Mouse (Mus musculus): ENCODE data around the gene Ipo13. TPM values are rescaled to one million over a fixed set of nuclear protein-coding genes. Genes with fewer than 3 reads are reported as not detected.

Gene Ipo13
- polyA plus RNA-seq, 1 experiment = 207 TPM

DNA sequence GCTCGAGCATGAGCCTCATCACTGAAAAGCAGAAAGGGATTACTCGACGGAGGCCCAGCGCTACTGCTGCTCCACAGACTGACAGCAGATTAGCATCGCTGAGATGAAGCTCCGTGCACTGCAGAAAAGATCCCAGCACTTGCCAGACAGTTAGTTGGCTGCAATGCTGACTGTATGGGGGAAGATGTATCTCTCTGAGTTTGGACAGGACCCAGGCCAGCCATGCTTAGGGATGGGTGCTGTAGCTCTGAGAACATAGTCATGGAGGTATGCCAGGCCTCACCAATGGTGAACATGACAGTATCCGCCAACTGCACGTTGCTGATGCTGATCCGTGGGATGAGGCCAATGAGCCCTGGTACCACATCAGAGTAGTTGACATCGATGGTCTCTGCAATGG lies 10.7 kb downstream of the Ipo13 start:
- Histone ChIP-seq H3K27ac (ENCODE audit: control insufficient read depth, insufficient read depth, low read depth, low read length) (no peak overlapping the region; the same call in 1 of the 2 replicates), H3K27me3 (ENCODE audit: control insufficient read depth, insufficient read depth, low read length) (no peaks in the 10 kb centered on the region), H3K4me1 (ENCODE audit: control insufficient read depth, insufficient read depth, low read length) (peaks cover 2% of the 10 kb centered on the region; the same call in 1 of the 2 replicates), H3K36me3 (ENCODE audit: control insufficient read depth, insufficient read depth, low read length) (peaks cover 4% of the 10 kb centered on the region; the same call in 1 of the 2 replicates), H3K4me3 (ENCODE audit: control insufficient read depth, low read depth, low read length) (peak overlapping the region; percentile 53)
- TF ChIP-seq CTCF (IDR thresholded peaks at IDR 0.05; ENCODE audit: control insufficient read depth, insufficient read depth, insufficient replicate concordance, low read depth, low read length) = no peak
- no peak for TF ChIP-seq POLR2A (IDR thresholded peaks at IDR 0.05; ENCODE audit: control insufficient read depth, low read depth, low read length)

DNA sequence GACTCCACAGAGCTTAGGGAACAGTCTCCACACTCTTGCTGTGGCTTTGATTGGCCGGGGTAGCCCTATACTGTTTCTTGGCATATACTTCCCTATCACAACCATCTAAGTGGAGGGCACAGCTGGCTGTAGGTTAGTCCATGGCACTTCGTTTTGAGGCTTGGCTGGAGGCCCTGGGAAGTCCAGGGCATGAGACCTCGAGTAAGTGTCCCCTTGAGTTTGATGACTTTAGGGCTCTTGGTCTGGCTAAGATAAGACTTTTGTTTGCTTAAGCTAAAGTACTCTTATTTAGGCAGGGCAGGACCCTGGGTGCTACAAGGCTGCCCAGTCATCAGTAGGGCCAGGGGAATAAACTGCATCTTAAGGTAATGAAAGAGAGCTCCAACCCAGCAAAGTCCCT lies 16.7 kb downstream of the Ipo13 start:
- Histone ChIP-seq H3K4me3 (ENCODE audit: control insufficient read depth, low read depth, low read length) (no peak overlapping the region), H3K36me3 (ENCODE audit: control insufficient read depth, insufficient read depth, low read length) (peaks cover 3% of the 10 kb centered on the region; the same call in 1 of the 2 replicates), H3K4me1 (ENCODE audit: control insufficient read depth, insufficient read depth, low read length) (no peaks in the 10 kb centered on the region), H3K27me3 (ENCODE audit: control insufficient read depth, insufficient read depth, low read length) (no peaks in the 10 kb centered on the region), H3K27ac (ENCODE audit: control insufficient read depth, insufficient read depth, low read depth, low read length) (no peak overlapping the region)
- TF ChIP-seq POLR2A (IDR thresholded peaks at IDR 0.05; ENCODE audit: control insufficient read depth, low read depth, low read length) (no peak), CTCF (IDR thresholded peaks at IDR 0.05; ENCODE audit: control insufficient read depth, insufficient read depth, insufficient replicate concordance, low read depth, low read length) (no peak)

DNA sequence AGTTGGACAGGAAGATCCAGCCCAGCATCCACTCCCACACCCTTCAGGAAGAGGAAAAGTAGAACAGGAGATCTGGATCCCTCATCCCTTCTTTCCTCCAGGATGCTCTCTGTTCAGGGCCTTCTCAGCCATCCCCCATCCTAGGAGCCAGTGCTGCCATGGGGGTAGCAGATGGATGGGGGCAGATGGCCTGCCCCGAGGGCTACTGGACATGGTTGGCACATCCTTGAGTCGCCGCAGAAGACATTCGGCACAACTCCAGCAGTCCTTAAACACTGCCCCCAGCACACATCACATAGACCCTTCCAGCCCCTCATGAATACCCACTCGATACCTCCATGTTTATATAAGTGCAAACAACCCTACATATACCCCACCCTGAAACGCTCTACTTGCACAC lies 18.8 kb downstream of the Ipo13 start:
- peaks cover 3% of the 10 kb centered on the region; the same call in 1 of the 2 replicates for H3K36me3 ChIP-seq (ENCODE audit: control insufficient read depth, insufficient read depth, low read length)
- H3K27me3 ChIP-seq (ENCODE audit: control insufficient read depth, insufficient read depth, low read length) = no peaks in the 10 kb centered on the region
- H3K27ac ChIP-seq (ENCODE audit: control insufficient read depth, insufficient read depth, low read depth, low read length) = no peak overlapping the region
- peaks cover 6% of the 10 kb centered on the region for H3K4me1 ChIP-seq (ENCODE audit: control insufficient read depth, insufficient read depth, low read length)
- H3K4me3 ChIP-seq (ENCODE audit: control insufficient read depth, low read depth, low read length) = no peak overlapping the region
- TF ChIP-seq POLR2A (IDR thresholded peaks at IDR 0.05; ENCODE audit: control insufficient read depth, low read depth, low read length) (no peak), CTCF (IDR thresholded peaks at IDR 0.05; ENCODE audit: control insufficient read depth, insufficient read depth, insufficient replicate concordance, low read depth, low read length) (no peak)

DNA sequence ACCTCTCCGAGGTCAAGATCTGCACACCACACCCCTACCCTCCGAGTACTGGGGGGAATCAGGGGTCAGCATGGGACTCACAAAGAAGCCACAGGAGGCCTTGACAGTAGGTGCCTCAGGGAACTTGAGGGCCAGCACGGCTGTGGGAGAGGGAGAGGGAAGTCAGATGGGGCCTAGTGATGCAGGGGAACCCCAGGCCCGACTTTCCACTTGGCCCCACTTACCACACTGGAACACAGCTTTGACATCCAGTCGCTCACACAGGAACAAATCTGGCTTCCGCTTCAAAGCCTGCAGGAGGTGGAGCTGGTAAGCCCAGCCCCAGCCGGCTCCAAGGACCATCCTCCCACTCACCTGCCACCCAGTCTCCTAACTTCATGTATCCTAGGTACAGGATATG lies 19.5 kb downstream of the Ipo13 start:
- no peak overlapping the region for H3K4me3 ChIP-seq (ENCODE audit: control insufficient read depth, low read depth, low read length)
- peaks cover 6% of the 10 kb centered on the region for H3K4me1 ChIP-seq (ENCODE audit: control insufficient read depth, insufficient read depth, low read length)
- TF ChIP-seq POLR2A (IDR thresholded peaks at IDR 0.05; ENCODE audit: control insufficient read depth, low read depth, low read length) = no peak
- no peak for TF ChIP-seq CTCF (IDR thresholded peaks at IDR 0.05; ENCODE audit: control insufficient read depth, insufficient read depth, insufficient replicate concordance, low read depth, low read length)
- H3K27ac ChIP-seq (ENCODE audit: control insufficient read depth, insufficient read depth, low read depth, low read length) = no peak overlapping the region
- no peaks in the 10 kb centered on the region for H3K27me3 ChIP-seq (ENCODE audit: control insufficient read depth, insufficient read depth, low read length)
- peaks cover 3% of the 10 kb centered on the region; the same call in 1 of the 2 replicates for H3K36me3 ChIP-seq (ENCODE audit: control insufficient read depth, insufficient read depth, low read length)

DNA sequence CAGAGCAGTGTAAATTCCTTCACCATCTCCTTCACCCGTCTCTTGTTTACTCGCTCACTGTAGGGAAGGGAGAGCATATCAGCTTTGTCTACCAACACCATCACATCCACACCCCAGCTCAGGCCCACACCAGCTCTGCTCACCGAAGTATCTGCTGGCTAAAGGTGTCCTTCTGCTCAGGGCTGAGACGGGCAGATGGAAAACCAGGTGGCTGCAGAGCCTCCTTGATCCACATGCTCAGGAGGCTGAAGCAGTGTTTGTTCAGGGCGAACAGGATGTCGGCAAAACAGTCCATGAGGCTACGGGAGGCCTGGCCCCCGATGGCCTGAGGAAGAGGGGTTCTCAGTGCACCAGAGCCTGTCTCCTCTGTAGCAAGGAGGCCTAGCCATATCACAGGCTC lies 20.2 kb downstream of the Ipo13 start:
- H3K4me1 ChIP-seq (ENCODE audit: control insufficient read depth, insufficient read depth, low read length) = peaks cover 9% of the 10 kb centered on the region
- no peak overlapping the region for H3K27ac ChIP-seq (ENCODE audit: control insufficient read depth, insufficient read depth, low read depth, low read length)
- H3K36me3 ChIP-seq (ENCODE audit: control insufficient read depth, insufficient read depth, low read length) = peaks cover 1% of the 10 kb centered on the region; the same call in 1 of the 2 replicates
- no peak overlapping the region for H3K4me3 ChIP-seq (ENCODE audit: control insufficient read depth, low read depth, low read length)
- H3K27me3 ChIP-seq (ENCODE audit: control insufficient read depth, insufficient read depth, low read length) = no peaks in the 10 kb centered on the region
- TF ChIP-seq POLR2A (IDR thresholded peaks at IDR 0.05; ENCODE audit: control insufficient read depth, low read depth, low read length) (no peak), CTCF (IDR thresholded peaks at IDR 0.05; ENCODE audit: control insufficient read depth, insufficient read depth, insufficient replicate concordance, low read depth, low read length) (no peak)

DNA sequence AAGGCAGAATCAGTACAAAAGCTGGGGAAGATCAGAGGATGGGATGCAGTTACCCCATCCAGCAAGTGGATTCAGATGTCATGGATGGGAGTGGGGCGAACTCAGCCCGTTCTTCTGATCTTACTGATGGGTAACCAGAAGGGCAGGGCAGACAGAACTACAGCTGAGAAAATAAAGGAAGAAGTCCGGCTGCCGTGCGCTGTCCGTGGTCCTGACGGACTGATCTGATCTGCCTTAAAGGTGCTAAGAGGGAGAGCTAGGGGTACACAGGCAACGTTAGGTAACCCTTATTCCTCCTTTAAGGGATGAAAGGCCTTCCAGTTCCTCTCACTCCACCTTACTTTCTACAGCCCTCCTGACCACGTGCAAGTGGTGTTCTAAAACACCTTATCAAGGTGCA lies 21.4 kb downstream of the Ipo13 start:
- TF ChIP-seq POLR2A (IDR thresholded peaks at IDR 0.05; ENCODE audit: control insufficient read depth, low read depth, low read length) = no peak
- TF ChIP-seq CTCF (IDR thresholded peaks at IDR 0.05; ENCODE audit: control insufficient read depth, insufficient read depth, insufficient replicate concordance, low read depth, low read length) = no peak
- Histone ChIP-seq H3K27ac (ENCODE audit: control insufficient read depth, insufficient read depth, low read depth, low read length) (no peak overlapping the region), H3K4me3 (ENCODE audit: control insufficient read depth, low read depth, low read length) (no peak overlapping the region), H3K27me3 (ENCODE audit: control insufficient read depth, insufficient read depth, low read length) (no peaks in the 10 kb centered on the region), H3K4me1 (ENCODE audit: control insufficient read depth, insufficient read depth, low read length) (peaks cover 9% of the 10 kb centered on the region), H3K36me3 (ENCODE audit: control insufficient read depth, insufficient read depth, low read length) (peaks cover under 1% of the 10 kb centered on the region; the same call in 1 of the 2 replicates)

DNA sequence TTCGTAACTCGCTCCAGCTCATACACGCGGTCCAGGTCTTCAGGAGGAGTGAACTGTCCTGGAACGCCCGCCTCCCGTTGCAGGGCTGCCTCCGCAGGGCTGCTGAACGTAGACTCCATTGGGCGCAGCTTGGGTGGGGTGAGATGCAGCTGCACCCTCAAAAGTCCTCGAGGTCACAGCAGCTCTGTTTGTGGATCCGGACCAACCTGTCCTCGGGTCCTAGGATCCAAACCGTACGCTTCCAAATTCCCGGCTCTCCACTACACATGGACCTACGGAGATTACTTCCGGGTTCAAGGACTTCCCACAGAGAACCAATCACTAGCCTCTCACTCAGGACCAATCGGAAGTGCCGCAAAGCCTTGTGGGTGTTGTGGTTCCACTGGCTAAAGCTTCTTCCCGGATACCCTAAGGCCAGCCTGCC lies 23.0 kb downstream of the Ipo13 start, which contains the start of gene Dph2:
Gene Dph2 (minus strand): TSS at position 295 of the 424 bp plus-strand sequence.
- no peaks in the 10 kb centered on the region; the same call in 1 of the 2 replicates for H3K36me3 ChIP-seq (ENCODE audit: control insufficient read depth, insufficient read depth, low read length)
- TF ChIP-seq POLR2A (IDR thresholded peaks at IDR 0.05; ENCODE audit: control insufficient read depth, low read depth, low read length) (no peak), CTCF (IDR thresholded peaks at IDR 0.05; ENCODE audit: control insufficient read depth, insufficient read depth, insufficient replicate concordance, low read depth, low read length) (no peak)
- H3K4me3 ChIP-seq (ENCODE audit: control insufficient read depth, low read depth, low read length) = peak within 1 kb of the TSS; percentile 85
- H3K4me1 ChIP-seq (ENCODE audit: control insufficient read depth, insufficient read depth, low read length) = peaks cover 9% of the 10 kb centered on the region
- peak within 1 kb of the TSS; percentile 51 for H3K27ac ChIP-seq (ENCODE audit: control insufficient read depth, insufficient read depth, low read depth, low read length)
- no peaks in the 10 kb centered on the region for H3K27me3 ChIP-seq (ENCODE audit: control insufficient read depth, insufficient read depth, low read length)
